Mouse (Mus musculus): ENCODE data around the gene Robo1. TPM values are rescaled to one million over a fixed set of nuclear protein-coding genes. Genes with fewer than 3 reads are reported as not detected.

The Robo1 gene
- polyA plus RNA-seq, 1 experiment from 2014 or later, result 40.1 TPM

- no peak overlapping the region for H3K27ac ChIP-seq (replicated peaks; ENCODE audit: low read depth, low read length)
- ATAC-seq (ENCODE audit: insufficient number of reproducible peaks, low FRiP score, low TSS enrichment, low read depth), result no peak
- peaks cover 9% of the 10 kb centered on the region for H3K4me1 ChIP-seq (ENCODE audit: control insufficient read depth, insufficient read depth, low read length)
- H3K4me3 ChIP-seq (ENCODE audit: low read depth, low read length), result no peak overlapping the region
- H3K4me2 ChIP-seq (ENCODE audit: low read depth, severe bottlenecking), result no peak overlapping the region
- no peak overlapping the region for H3K9ac ChIP-seq (ENCODE audit: low read length)
- no peaks in the 10 kb centered on the region for H3K36me3 ChIP-seq (ENCODE audit: control insufficient read depth, insufficient read depth, low read length)
- WGBS, result 88% methylated on average over 4 of the region's 4 CpGs
- no peak for DNase-seq (ENCODE audit: low spot score)
- no peaks in the 10 kb centered on the region for H3K9me3 ChIP-seq (ENCODE audit: control insufficient read depth, low read length)
- no peaks in the 10 kb centered on the region for H3K27me3 ChIP-seq (ENCODE audit: control insufficient read depth, insufficient read depth, low read length)
Measured at GRCm38 (mm10) chr16:72866011-72866410, 557.9 kb downstream of the Robo1 start.

GRCm38 (mm10) chr16:72874934-72875732 is 567.0 kb downstream of the Robo1 start:
- H3K4me1 ChIP-seq (ENCODE audit: control insufficient read depth, insufficient read depth, low read length), result no peaks in the 10 kb centered on the region
- H3K4me3 ChIP-seq (ENCODE audit: low read depth, low read length), result no peak overlapping the region
- H3K36me3 ChIP-seq (ENCODE audit: control insufficient read depth, insufficient read depth, low read length), result no peaks in the 10 kb centered on the region
- no peak overlapping the region for H3K4me2 ChIP-seq (ENCODE audit: low read depth, severe bottlenecking)
- no peak overlapping the region for H3K27ac ChIP-seq (replicated peaks; ENCODE audit: low read depth, low read length)
- no peak overlapping the region for H3K9ac ChIP-seq (ENCODE audit: low read length)
- 74% methylated on average over 8 of the region's 8 CpGs for WGBS
- ATAC-seq (ENCODE audit: insufficient number of reproducible peaks, low FRiP score, low TSS enrichment, low read depth), result no peak
- H3K27me3 ChIP-seq (ENCODE audit: control insufficient read depth, insufficient read depth, low read length), result no peaks in the 10 kb centered on the region
- no peaks in the 10 kb centered on the region for H3K9me3 ChIP-seq (ENCODE audit: control insufficient read depth, low read length)
- no peak for DNase-seq (ENCODE audit: low spot score)

GRCm38 (mm10) chr16:72888108-72888507 is 580.0 kb downstream of the Robo1 start:
- 32% methylated on average over 7 of the region's 7 CpGs for WGBS
- DNase-seq (ENCODE audit: low spot score) (no peak), ATAC-seq (ENCODE audit: insufficient number of reproducible peaks, low FRiP score, low TSS enrichment, low read depth) (no peak)

GRCm38 (mm10) chr16:72889401-72889800 is 581.3 kb downstream of the Robo1 start:
- Histone ChIP-seq H3K4me1 (ENCODE audit: control insufficient read depth, insufficient read depth, low read length) (no peaks in the 10 kb centered on the region), H3K9ac (ENCODE audit: low read length) (no peak overlapping the region), H3K4me2 (ENCODE audit: low read depth, severe bottlenecking) (no peak overlapping the region), H3K4me3 (ENCODE audit: low read depth, low read length) (no peak overlapping the region), H3K27me3 (ENCODE audit: control insufficient read depth, insufficient read depth, low read length) (no peaks in the 10 kb centered on the region), H3K27ac (replicated peaks; ENCODE audit: low read depth, low read length) (no peak overlapping the region), H3K36me3 (ENCODE audit: control insufficient read depth, insufficient read depth, low read length) (no peaks in the 10 kb centered on the region), H3K9me3 (ENCODE audit: control insufficient read depth, low read length) (no peaks in the 10 kb centered on the region)
- ATAC-seq (ENCODE audit: insufficient number of reproducible peaks, low FRiP score, low TSS enrichment, low read depth) (no peak), DNase-seq (ENCODE audit: low spot score) (no peak)
- 93% methylated on average over 9 of the region's 9 CpGs for WGBS

More at GRCm38 (mm10) chr16:72888108-72888507, 580.0 kb downstream of the Robo1 start:
- Histone ChIP-seq H3K27ac (replicated peaks; ENCODE audit: low read depth, low read length) (no peak overlapping the region), H3K4me1 (ENCODE audit: control insufficient read depth, insufficient read depth, low read length) (no peaks in the 10 kb centered on the region), H3K4me3 (ENCODE audit: low read depth, low read length) (no peak overlapping the region), H3K9ac (ENCODE audit: low read length) (no peak overlapping the region), H3K9me3 (ENCODE audit: control insufficient read depth, low read length) (no peaks in the 10 kb centered on the region), H3K4me2 (ENCODE audit: low read depth, severe bottlenecking) (no peak overlapping the region), H3K27me3 (ENCODE audit: control insufficient read depth, insufficient read depth, low read length) (no peaks in the 10 kb centered on the region), H3K36me3 (ENCODE audit: control insufficient read depth, insufficient read depth, low read length) (no peaks in the 10 kb centered on the region)

- H3K9me3 ChIP-seq (ENCODE audit: control insufficient read depth, low read length), result no peaks in the 10 kb centered on the region
- no peak for DNase-seq (ENCODE audit: low spot score)
- ATAC-seq (ENCODE audit: insufficient number of reproducible peaks, low FRiP score, low TSS enrichment, low read depth), result no peak
- no peak overlapping the region for H3K4me2 ChIP-seq (ENCODE audit: low read depth, severe bottlenecking)
- no peak overlapping the region for H3K27ac ChIP-seq (replicated peaks; ENCODE audit: low read depth, low read length)
- no peak overlapping the region for H3K4me3 ChIP-seq (ENCODE audit: low read depth, low read length)
- no peaks in the 10 kb centered on the region for H3K27me3 ChIP-seq (ENCODE audit: control insufficient read depth, insufficient read depth, low read length)
- no peak overlapping the region for H3K9ac ChIP-seq (ENCODE audit: low read length)
- WGBS, result 80% methylated on average over 11 of the region's 11 CpGs
- no peaks in the 10 kb centered on the region for H3K4me1 ChIP-seq (ENCODE audit: control insufficient read depth, insufficient read depth, low read length)
- no peaks in the 10 kb centered on the region for H3K36me3 ChIP-seq (ENCODE audit: control insufficient read depth, insufficient read depth, low read length)
Measured at GRCm38 (mm10) chr16:72897125-72897524, 589.0 kb downstream of the Robo1 start.

- no peak for DNase-seq (ENCODE audit: low spot score)
- Histone ChIP-seq H3K4me1 (ENCODE audit: control insufficient read depth, insufficient read depth, low read length) (no peaks in the 10 kb centered on the region), H3K36me3 (ENCODE audit: control insufficient read depth, insufficient read depth, low read length) (no peaks in the 10 kb centered on the region), H3K9me3 (ENCODE audit: control insufficient read depth, low read length) (no peaks in the 10 kb centered on the region), H3K27me3 (ENCODE audit: control insufficient read depth, insufficient read depth, low read length) (no peaks in the 10 kb centered on the region), H3K27ac (replicated peaks; ENCODE audit: low read depth, low read length) (no peak overlapping the region), H3K9ac (ENCODE audit: low read length) (no peak overlapping the region), H3K4me2 (ENCODE audit: low read depth, severe bottlenecking) (no peak overlapping the region), H3K4me3 (ENCODE audit: low read depth, low read length) (no peak overlapping the region)
- 81% methylated on average over 2 of the region's 2 CpGs for WGBS
- no peak for ATAC-seq (ENCODE audit: insufficient number of reproducible peaks, low FRiP score, low TSS enrichment, low read depth)
Measured at GRCm38 (mm10) chr16:72908895-72909294, 600.8 kb downstream of the Robo1 start.

GRCm38 (mm10) chr16:72913134-72913533 is 605.0 kb downstream of the Robo1 start:
- WGBS, result 87% methylated on average over 5 of the region's 5 CpGs
- Histone ChIP-seq H3K4me3 (ENCODE audit: low read depth, low read length) (no peak overlapping the region), H3K27ac (replicated peaks; ENCODE audit: low read depth, low read length) (no peak overlapping the region), H3K9me3 (ENCODE audit: control insufficient read depth, low read length) (no peaks in the 10 kb centered on the region), H3K9ac (ENCODE audit: low read length) (no peak overlapping the region), H3K4me1 (ENCODE audit: control insufficient read depth, insufficient read depth, low read length) (no peaks in the 10 kb centered on the region), H3K36me3 (ENCODE audit: control insufficient read depth, insufficient read depth, low read length) (no peaks in the 10 kb centered on the region), H3K27me3 (ENCODE audit: control insufficient read depth, insufficient read depth, low read length) (no peaks in the 10 kb centered on the region), H3K4me2 (ENCODE audit: low read depth, severe bottlenecking) (no peak overlapping the region)
- DNase-seq (ENCODE audit: low spot score), result no peak
- no peak for ATAC-seq (ENCODE audit: insufficient number of reproducible peaks, low FRiP score, low TSS enrichment, low read depth)

- Histone ChIP-seq H3K9ac (ENCODE audit: low read length) (no peak overlapping the region), H3K9me3 (ENCODE audit: control insufficient read depth, low read length) (no peaks in the 10 kb centered on the region), H3K4me2 (ENCODE audit: low read depth, severe bottlenecking) (no peak overlapping the region), H3K4me1 (ENCODE audit: control insufficient read depth, insufficient read depth, low read length) (no peaks in the 10 kb centered on the region), H3K36me3 (ENCODE audit: control insufficient read depth, insufficient read depth, low read length) (no peaks in the 10 kb centered on the region), H3K27me3 (ENCODE audit: control insufficient read depth, insufficient read depth, low read length) (no peaks in the 10 kb centered on the region), H3K4me3 (ENCODE audit: low read depth, low read length) (no peak overlapping the region), H3K27ac (replicated peaks; ENCODE audit: low read depth, low read length) (no peak overlapping the region)
- DNase-seq (ENCODE audit: low spot score) (no peak), ATAC-seq (ENCODE audit: insufficient number of reproducible peaks, low FRiP score, low TSS enrichment, low read depth) (no peak)
- 89% methylated on average over 4 of the region's 4 CpGs for WGBS
Measured at GRCm38 (mm10) chr16:72914068-72914630, 606.0 kb downstream of the Robo1 start.
